Mouse (Mus musculus): ENCODE measurements around the gene Pfdn2. TPM values are rescaled to one million over a fixed set of nuclear protein-coding genes. Genes with fewer than 3 reads are reported as not detected.

The Pfdn2 gene
- polyA plus RNA-seq, 1 experiment from 2014 or later, result 30.9 TPM

- Histone ChIP-seq H3K27ac (ENCODE audit: low read length) (peak overlapping the region; percentile 80), H3K4me1 (ENCODE audit: control insufficient read depth, low read depth, low read length) (peaks cover 15% of the 10 kb centered on the region), H3K4me2 (ENCODE audit: low read depth, low read length) (peak overlapping the region; percentile 81), H3K4me3 (ENCODE audit: low read depth, low read length) (peak overlapping the region; percentile 86), H3K9me3 (replicated peaks; ENCODE audit: control insufficient read depth, low read length) (peaks cover 2% of the 10 kb centered on the region; the same call in 1 of the 2 replicates), H3K9ac (ENCODE audit: low read depth, low read length) (peak overlapping the region; percentile 80), H3K36me3 (ENCODE audit: control insufficient read depth, insufficient read depth) (peaks cover 7% of the 10 kb centered on the region; the same call in 1 of the 2 replicates), H3K27me3 (ENCODE audit: control insufficient read depth, insufficient read depth, low read depth, low read length) (no peaks in the 10 kb centered on the region)
- WGBS (ENCODE audit: insufficient replicate concordance), result under 1% methylated on average over 14 of the region's 14 CpGs
- peak; percentile 23 for ATAC-seq (ENCODE audit: low read depth)
Observed at GRCm38 (mm10) chr1:171346095-171346450, 603 bp downstream of the Pfdn2 start.

- H3K27ac ChIP-seq (ENCODE audit: low read length), result no peak overlapping the region
- no peaks in the 10 kb centered on the region for H3K27me3 ChIP-seq (ENCODE audit: control insufficient read depth, insufficient read depth, low read depth, low read length)
- H3K9ac ChIP-seq (ENCODE audit: low read depth, low read length), result no peak overlapping the region
- peaks cover 2% of the 10 kb centered on the region; the same call in 1 of the 2 replicates for H3K9me3 ChIP-seq (replicated peaks; ENCODE audit: control insufficient read depth, low read length)
- no peak for ATAC-seq (ENCODE audit: low read depth)
- H3K4me1 ChIP-seq (ENCODE audit: control insufficient read depth, low read depth, low read length), result peaks cover 15% of the 10 kb centered on the region
- no peaks in the 10 kb centered on the region for H3K36me3 ChIP-seq (ENCODE audit: control insufficient read depth, insufficient read depth)
- no peak overlapping the region for H3K4me2 ChIP-seq (ENCODE audit: low read depth, low read length)
- H3K4me3 ChIP-seq (ENCODE audit: low read depth, low read length), result no peak overlapping the region
- WGBS (ENCODE audit: insufficient replicate concordance), result 78% methylated on average over 3 of the region's 3 CpGs
Observed at GRCm38 (mm10) chr1:171348665-171349064, 3.2 kb downstream of the Pfdn2 start.

GRCm38 (mm10) chr1:171349210-171349609, 3.7 kb downstream of the Pfdn2 start:
- no peak overlapping the region for H3K4me2 ChIP-seq (ENCODE audit: low read depth, low read length)
- peaks cover 14% of the 10 kb centered on the region for H3K4me1 ChIP-seq (ENCODE audit: control insufficient read depth, low read depth, low read length)
- ATAC-seq (ENCODE audit: low read depth), result no peak
- no peaks in the 10 kb centered on the region for H3K36me3 ChIP-seq (ENCODE audit: control insufficient read depth, insufficient read depth)
- H3K9ac ChIP-seq (ENCODE audit: low read depth, low read length), result no peak overlapping the region
- 72% methylated on average over 2 of the region's 2 CpGs for WGBS (ENCODE audit: insufficient replicate concordance)
- peaks cover 2% of the 10 kb centered on the region; the same call in 1 of the 2 replicates for H3K9me3 ChIP-seq (replicated peaks; ENCODE audit: control insufficient read depth, low read length)
- no peaks in the 10 kb centered on the region for H3K27me3 ChIP-seq (ENCODE audit: control insufficient read depth, insufficient read depth, low read depth, low read length)
- no peak overlapping the region for H3K27ac ChIP-seq (ENCODE audit: low read length)
- no peak overlapping the region for H3K4me3 ChIP-seq (ENCODE audit: low read depth, low read length)

GRCm38 (mm10) chr1:171355812-171356340, 10.4 kb downstream of the Pfdn2 start:
- Histone ChIP-seq H3K4me3 (ENCODE audit: low read depth, low read length) (no peak overlapping the region), H3K4me2 (ENCODE audit: low read depth, low read length) (no peak overlapping the region), H3K4me1 (ENCODE audit: control insufficient read depth, low read depth, low read length) (peaks cover 14% of the 10 kb centered on the region), H3K9me3 (replicated peaks; ENCODE audit: control insufficient read depth, low read length) (no peaks in the 10 kb centered on the region), H3K36me3 (ENCODE audit: control insufficient read depth, insufficient read depth) (peaks cover 10% of the 10 kb centered on the region; the same call in 1 of the 2 replicates), H3K9ac (ENCODE audit: low read depth, low read length) (no peak overlapping the region), H3K27me3 (ENCODE audit: control insufficient read depth, insufficient read depth, low read depth, low read length) (no peaks in the 10 kb centered on the region), H3K27ac (ENCODE audit: low read length) (no peak overlapping the region)
- WGBS (ENCODE audit: insufficient replicate concordance), result 64% methylated on average over 5 of the region's 5 CpGs
- no peak for ATAC-seq (ENCODE audit: low read depth)

GRCm38 (mm10) chr1:171356814-171357213, 11.3 kb downstream of the Pfdn2 start:
- Histone ChIP-seq H3K27me3 (ENCODE audit: control insufficient read depth, insufficient read depth, low read depth, low read length) (no peaks in the 10 kb centered on the region), H3K4me1 (ENCODE audit: control insufficient read depth, low read depth, low read length) (peaks cover 21% of the 10 kb centered on the region), H3K4me3 (ENCODE audit: low read depth, low read length) (no peak overlapping the region), H3K27ac (ENCODE audit: low read length) (no peak overlapping the region), H3K36me3 (ENCODE audit: control insufficient read depth, insufficient read depth) (peaks cover 10% of the 10 kb centered on the region; the same call in 1 of the 2 replicates), H3K9me3 (replicated peaks; ENCODE audit: control insufficient read depth, low read length) (no peaks in the 10 kb centered on the region), H3K9ac (ENCODE audit: low read depth, low read length) (no peak overlapping the region), H3K4me2 (ENCODE audit: low read depth, low read length) (no peak overlapping the region)
- ATAC-seq (ENCODE audit: low read depth), result no peak
- WGBS (ENCODE audit: insufficient replicate concordance), result 83% methylated on average over 2 of the region's 2 CpGs

- Histone ChIP-seq H3K4me3 (ENCODE audit: low read depth, low read length) (no peak overlapping the region), H3K36me3 (ENCODE audit: control insufficient read depth, insufficient read depth) (peaks cover 10% of the 10 kb centered on the region; the same call in 1 of the 2 replicates), H3K4me1 (ENCODE audit: control insufficient read depth, low read depth, low read length) (peaks cover 22% of the 10 kb centered on the region), H3K27me3 (ENCODE audit: control insufficient read depth, insufficient read depth, low read depth, low read length) (no peaks in the 10 kb centered on the region), H3K27ac (ENCODE audit: low read length) (no peak overlapping the region), H3K9ac (ENCODE audit: low read depth, low read length) (no peak overlapping the region), H3K9me3 (replicated peaks; ENCODE audit: control insufficient read depth, low read length) (no peaks in the 10 kb centered on the region), H3K4me2 (ENCODE audit: low read depth, low read length) (no peak overlapping the region)
- no peak for ATAC-seq (ENCODE audit: low read depth)
- 55% methylated on average over 4 of the region's 4 CpGs for WGBS (ENCODE audit: insufficient replicate concordance)
Observed at GRCm38 (mm10) chr1:171358421-171358820, 13.0 kb downstream of the Pfdn2 start.

- Histone ChIP-seq H3K27me3 (ENCODE audit: control insufficient read depth, insufficient read depth, low read depth, low read length) (no peaks in the 10 kb centered on the region), H3K4me2 (ENCODE audit: low read depth, low read length) (peak overlapping the region; percentile 84), H3K4me3 (ENCODE audit: low read depth, low read length) (peak overlapping the region; percentile 62), H3K36me3 (ENCODE audit: control insufficient read depth, insufficient read depth) (peaks cover 10% of the 10 kb centered on the region; the same call in 1 of the 2 replicates), H3K9me3 (replicated peaks; ENCODE audit: control insufficient read depth, low read length) (no peaks in the 10 kb centered on the region), H3K4me1 (ENCODE audit: control insufficient read depth, low read depth, low read length) (peaks cover 22% of the 10 kb centered on the region), H3K9ac (ENCODE audit: low read depth, low read length) (peak overlapping the region; percentile 58), H3K27ac (ENCODE audit: low read length) (no peak overlapping the region)
- 24% methylated on average over 26 of the region's 26 CpGs for WGBS (ENCODE audit: insufficient replicate concordance)
- peak; percentile 12; the same call in 1 of the 2 replicates for ATAC-seq (ENCODE audit: low read depth)
Observed at GRCm38 (mm10) chr1:171360253-171360652, 14.8 kb downstream of the Pfdn2 start.

- Histone ChIP-seq H3K4me3 (ENCODE audit: low read depth, low read length) (peak within 1 kb of the TSS; percentile 62), H3K36me3 (ENCODE audit: control insufficient read depth, insufficient read depth) (peaks cover 10% of the 10 kb centered on the region; the same call in 1 of the 2 replicates), H3K4me1 (ENCODE audit: control insufficient read depth, low read depth, low read length) (peaks cover 22% of the 10 kb centered on the region), H3K27ac (ENCODE audit: low read length) (peak within 1 kb of the TSS; percentile 31), H3K9me3 (replicated peaks; ENCODE audit: control insufficient read depth, low read length) (no peaks in the 10 kb centered on the region), H3K9ac (ENCODE audit: low read depth, low read length) (peak within 1 kb of the TSS; percentile 58), H3K27me3 (ENCODE audit: control insufficient read depth, insufficient read depth, low read depth, low read length) (no peaks in the 10 kb centered on the region), H3K4me2 (ENCODE audit: low read depth, low read length) (peak within 1 kb of the TSS; percentile 84)
- 2% methylated on average over 21 of the region's 21 CpGs for WGBS (ENCODE audit: insufficient replicate concordance)
- ATAC-seq (ENCODE audit: low read depth), result peak; percentile 87
Observed at GRCm38 (mm10) chr1:171360656-171361055, 15.2 kb downstream of the Pfdn2 start, which contains the start of gene Klhdc9. Klhdc9 (minus strand) TSS chr1:171360798.

Measured in liver, embryonic 16.5 days (tissue).